ENCODE assay signal across 8 mouse cellular contexts in genomic region chr11:107451106-107451505, GRCm38 (mm10). TPM values are rescaled to one million over a fixed set of nuclear protein-coding genes. Genes with fewer than 3 reads are reported as not detected.
A peak's percentile ranks its signal among the peaks of the same experiment; 100 is the strongest.
DNase-seq lines count a peak whose midpoint lies in the region; ATAC-seq lines count a peak whose summit lies in the region.

No protein-coding gene starts in this region.

- peak; percentile 53 to 57 for DNase-seq in CD8-positive naive resting alpha-beta T cell, adult 2 months (ENCODE audit: low read depth in 2 of 2, low spot score in 2 of 2)
- DNase-seq in kidney, adult 9 months: peak; percentile 89
- DNase-seq in natural killer cell, adult 2 months (ENCODE audit: low spot score in 2 of 2): peak; percentile 78 to 92
- no peak for DNase-seq in yolk sac, embryonic 10.5 days (ENCODE audit: low spot score)
- DNase-seq in cerebellum, adult 9-10 months: no peak
- DNase-seq in urinary bladder, adult 2 months (ENCODE audit: low spot score): no peak

- peak overlapping the region; percentile 54 for H3K27ac ChIP-seq in brown adipose tissue, adult 24 weeks (replicated peaks; ENCODE audit: low read depth, low read length)
- no peak overlapping the region for H3K27ac ChIP-seq in forebrain, embryonic 15.5 days (replicated peaks)

- H3K4me1 ChIP-seq in brown adipose tissue, adult 24 weeks (ENCODE audit: control insufficient read depth, insufficient read depth, insufficient read length, low read length): peaks cover 40% of the 10 kb centered on the region
- H3K4me1 ChIP-seq in forebrain, embryonic 15.5 days: peaks cover 5% of the 10 kb centered on the region; the same call in 1 of the 2 replicates

- peak overlapping the region; percentile 23; the same call in 1 of the 2 replicates for H3K4me3 ChIP-seq in brown adipose tissue, adult 24 weeks (ENCODE audit: insufficient read depth, low read depth, low read length)
- no peak overlapping the region for H3K4me3 ChIP-seq in forebrain, embryonic 15.5 days

- no peaks in the 10 kb centered on the region for H3K36me3 ChIP-seq in forebrain, embryonic 15.5 days

- H3K27me3 ChIP-seq in forebrain, embryonic 15.5 days: no peaks in the 10 kb centered on the region

- H3K4me2 ChIP-seq in forebrain, embryonic 15.5 days (replicated peaks): no peak overlapping the region

- ATAC-seq in forebrain, embryonic 15.5 days (replicated peaks): no peak

- H3K9me3 ChIP-seq in forebrain, embryonic 15.5 days: no peaks in the 10 kb centered on the region

- 90% methylated on average over 10 of the region's 10 CpGs for WGBS in forebrain, embryonic 15.5 days

- no peak overlapping the region for H3K9ac ChIP-seq in forebrain, embryonic 15.5 days (replicated peaks)

RNA-seq across cellular contexts. Expression of gene Pitpnc1, which starts 19.4 kb away (rescaled TPM):
- 13.8 and 23.1 TPM in 2 replicates for polyA plus RNA-seq in brown adipose tissue, adult 24 weeks (2012; ENCODE audit: insufficient read depth, insufficient read length, missing spikeins)
- polyA plus RNA-seq in urinary bladder, adult 2 months (2012; rRNA removed): 9.1 TPM in 2 replicates
- polyA plus RNA-seq in forebrain, embryonic 15.5 days (2015; fragmentation: Nextera tagmentation; extraction: Ambion mirVana): 43.4 and 46.7 TPM in 2 replicates

RNA-seq across cellular contexts. Expression of gene Psmd12, which starts 28.2 kb away (rescaled TPM):
- polyA plus RNA-seq in brown adipose tissue, adult 24 weeks (2012; ENCODE audit: insufficient read depth, insufficient read length, missing spikeins): 105 and 113 TPM in 2 replicates
- polyA plus RNA-seq in urinary bladder, adult 2 months (2012; rRNA removed): 69.8 and 80.2 TPM in 2 replicates
- 149 TPM in 2 replicates for polyA plus RNA-seq in forebrain, embryonic 15.5 days (2015; fragmentation: Nextera tagmentation; extraction: Ambion mirVana)

Comparison
In these comparisons a context has a peak if more than half of its experiments do, and no peak if none do; other contexts are left out.
1. DNase-seq: peak in CD8-positive naive resting alpha-beta T cell, adult 2 months (2 of 2), kidney, adult 9 months (single experiment) and natural killer cell, adult 2 months (2 of 2); none in yolk sac, embryonic 10.5 days (single experiment), cerebellum, adult 9-10 months (single experiment) and urinary bladder, adult 2 months (single experiment).